8 mouse cellular contexts compared by ENCODE assay signal in the genomic region with DNA sequence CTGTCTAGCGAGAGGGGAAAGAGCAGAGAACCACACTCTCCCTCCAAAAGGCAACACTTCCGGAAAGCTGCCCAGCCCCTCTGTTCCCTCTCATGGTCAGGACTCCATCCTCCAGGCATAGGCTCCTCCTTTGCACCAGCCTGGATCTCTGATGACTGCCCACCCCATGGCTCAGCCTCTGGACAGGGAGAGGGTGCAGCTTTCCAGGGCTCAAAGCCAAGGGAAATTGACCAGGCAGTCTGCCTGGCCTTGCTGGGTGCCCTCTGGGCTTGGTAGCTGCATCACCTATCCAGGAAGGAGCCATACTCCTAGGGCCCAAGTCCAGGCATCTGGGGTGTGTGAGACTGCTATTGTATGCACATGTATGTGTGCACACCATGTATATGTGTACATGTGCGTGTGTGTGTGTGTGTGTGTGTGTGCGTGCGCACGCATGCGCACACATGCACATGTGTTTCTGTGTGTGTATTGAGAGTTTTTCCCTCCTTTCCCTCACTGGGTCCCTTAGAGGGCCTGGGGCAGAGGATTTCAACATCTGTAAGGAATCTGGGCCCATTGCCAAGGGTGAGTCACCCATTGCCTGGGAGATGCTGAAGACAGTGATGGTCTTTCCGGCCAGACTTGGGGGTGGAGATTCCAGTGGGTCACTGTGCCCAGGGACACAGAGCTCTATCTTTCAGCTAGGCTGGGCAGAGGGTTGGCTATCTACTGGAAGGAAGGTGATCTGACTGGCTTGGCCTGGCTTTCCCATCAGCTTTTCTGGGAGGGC. TPM values are rescaled to one million over a fixed set of nuclear protein-coding genes. Genes with fewer than 3 reads are reported as not detected.
DNase-seq lines count a peak whose midpoint lies in the region; ATAC-seq and TF ChIP-seq lines count a peak whose summit lies in the region.

No protein-coding gene starts in this region.

- H3K9me3 ChIP-seq in liver, embryonic 11.5 days (ENCODE audit: control insufficient read depth, low read length), result no peaks in the 10 kb centered on the region

- intact Hi-C loops in left cerebral cortex, postnatal 25 days (cut with DNase I), result no loop called here

- ATAC-seq in liver, embryonic 11.5 days (replicated peaks; ENCODE audit: low FRiP score), result no peak

- no peak overlapping the region for H3K4me3 ChIP-seq in liver, embryonic 11.5 days (ENCODE audit: low read depth, low read length)
- no peak overlapping the region for H3K4me3 ChIP-seq in cerebellum, adult 2 months (replicated peaks; ENCODE audit: insufficient read depth, low read depth, low read length)

- H3K27ac ChIP-seq in liver, embryonic 11.5 days (ENCODE audit: low read depth, low read length), result no peak overlapping the region
- H3K27ac ChIP-seq in cerebellum, adult 2 months (ENCODE audit: insufficient read depth, low read length), result no peak overlapping the region

- H3K4me1 ChIP-seq in liver, embryonic 11.5 days (replicated peaks; ENCODE audit: control insufficient read depth, insufficient read depth, low read length), result peaks cover 3% of the 10 kb centered on the region; the same call in 1 of the 2 replicates
- H3K4me1 ChIP-seq in cerebellum, adult 2 months (ENCODE audit: control insufficient read depth, insufficient read depth, low read length), result peaks cover 10% of the 10 kb centered on the region; the same call in 1 of the 2 replicates

- H3K4me2 ChIP-seq in liver, embryonic 11.5 days, result no peak overlapping the region

- TF ChIP-seq CTCF in cerebellum, adult 2 months (IDR thresholded peaks at IDR 0.05; ENCODE audit: borderline replicate concordance, insufficient read depth, low read depth, low read length), result no peak

- no peak for TF ChIP-seq POLR2A in cerebellum, adult 2 months (IDR thresholded peaks at IDR 0.05; ENCODE audit: borderline replicate concordance, insufficient read depth, low read length)

- H3K36me3 ChIP-seq in liver, embryonic 11.5 days (ENCODE audit: control insufficient read depth, insufficient read depth, low read length), result no peaks in the 10 kb centered on the region

- no peak overlapping the region for H3K9ac ChIP-seq in liver, embryonic 11.5 days (ENCODE audit: low read depth, low read length)

- DNase-seq in liver, result peak; percentile 44
- DNase-seq in liver, embryonic 11.5 days (ENCODE audit: low spot score), result no peak
- peak; percentile 75 to 90 for DNase-seq in gastrocnemius, postnatal 4 days (ENCODE audit: low spot score in 2 of 2)
- DNase-seq in kidney, adult 9 months, result peak; percentile 45
- DNase-seq in lung, postnatal 36 days, result peak; percentile 85
- DNase-seq in left cerebral cortex, postnatal 25 days (ENCODE audit: low spot score in 2 of 2), result no peak
- DNase-seq in cerebellum, adult 2 months, result no peak
- DNase-seq in thymus, postnatal 25 days, result no peak

- peaks cover 27% of the 10 kb centered on the region for H3K27me3 ChIP-seq in liver, embryonic 11.5 days (replicated peaks; ENCODE audit: control insufficient read depth, insufficient read depth, low read length)
- H3K27me3 ChIP-seq in cerebellum, adult 2 months (ENCODE audit: control insufficient read depth, insufficient read depth, low read length), result no peaks in the 10 kb centered on the region

- WGBS in liver, embryonic 11.5 days, result 78% methylated on average over 8 of the region's 8 CpGs
- WGBS in cerebellum, adult 2 months, result 92% methylated on average over 8 of the region's 8 CpGs

RNA-seq across cellular contexts. Expression of gene Col16a1, which starts 2.6 kb away (rescaled TPM):
- polyA plus RNA-seq in liver, embryonic 11.5 days (2014; fragmentation: Nextera tagmentation; extraction: Ambion mirVana), result 4.2 and 6.0 TPM in 2 replicates
- total RNA-seq in gastrocnemius, postnatal 4 days (2021), result 100 to 1,000 TPM; 125 to 153 TPM
- 10 to 100 TPM; 15.1 to 15.7 TPM for total RNA-seq in left cerebral cortex, postnatal 25 days (2021)
- polyA plus RNA-seq in cerebellum, adult 2 months (2012; rRNA removed), result 36.4 and 44.3 TPM in 2 replicates

RNA-seq across cellular contexts. Expression of gene Pef1, which starts 52.1 kb away (rescaled TPM):
- polyA plus RNA-seq in liver, embryonic 11.5 days (2014; fragmentation: Nextera tagmentation; extraction: Ambion mirVana), result 56.8 and 58.1 TPM in 2 replicates
- total RNA-seq in gastrocnemius, postnatal 4 days (2021), result 10 to 100 TPM; 35.4 to 37.7 TPM
- total RNA-seq in left cerebral cortex, postnatal 25 days (2021), result 10 to 100 TPM; 65.8 to 66.9 TPM
- polyA plus RNA-seq in cerebellum, adult 2 months (2012; rRNA removed), result 89.3 and 90.2 TPM in 2 replicates

Comparison
In these comparisons a context has a peak if more than half of its experiments do, and no peak if none do; other contexts are left out.
1. DNase-seq: peak in liver (single experiment), gastrocnemius, postnatal 4 days (2 of 2), kidney, adult 9 months (single experiment) and lung, postnatal 36 days (single experiment); none in liver, embryonic 11.5 days (single experiment), left cerebral cortex, postnatal 25 days (0 of 2), cerebellum, adult 2 months (0 of 2) and thymus, postnatal 25 days (single experiment).
2. RNA of gene Col16a1, which starts 2.6 kb away (total RNA-seq): 125 to 153 TPM in gastrocnemius, postnatal 4 days; 15.1 to 15.7 TPM in left cerebral cortex, postnatal 25 days; every median in the first group is over 4 times any median in the second.